Mouse (Mus musculus): ENCODE results near the gene Shisa6.
"Not testable (repeated sequence)": the region's sequence is repeated elsewhere in the genome, so short reads cannot be mapped to it uniquely, and the experiment has no call there.

The Shisa6 gene

DNA sequence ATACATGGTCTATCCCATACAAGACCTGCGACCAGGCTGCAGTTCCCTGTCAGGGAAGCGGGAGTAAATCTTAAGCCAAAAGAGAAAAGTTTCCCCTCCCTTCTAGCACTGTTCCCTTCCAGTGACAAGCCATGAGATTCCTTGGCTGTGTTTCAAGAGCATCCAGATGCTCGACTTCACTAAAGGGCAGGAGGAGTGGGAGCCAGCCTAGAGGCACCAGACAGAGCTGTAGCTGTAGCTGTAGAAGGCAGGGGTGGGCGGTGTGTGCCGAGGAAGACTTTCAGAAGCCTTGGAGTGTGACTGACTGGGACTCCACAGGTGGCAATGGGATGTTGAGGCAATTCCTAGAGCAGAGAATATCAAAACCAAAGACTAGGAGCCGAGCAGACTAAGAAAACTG, 43.3 kb downstream of the Shisa6 start:
- DNase-seq (ENCODE audit: low spot score in 2 of 2), result no peak

DNA sequence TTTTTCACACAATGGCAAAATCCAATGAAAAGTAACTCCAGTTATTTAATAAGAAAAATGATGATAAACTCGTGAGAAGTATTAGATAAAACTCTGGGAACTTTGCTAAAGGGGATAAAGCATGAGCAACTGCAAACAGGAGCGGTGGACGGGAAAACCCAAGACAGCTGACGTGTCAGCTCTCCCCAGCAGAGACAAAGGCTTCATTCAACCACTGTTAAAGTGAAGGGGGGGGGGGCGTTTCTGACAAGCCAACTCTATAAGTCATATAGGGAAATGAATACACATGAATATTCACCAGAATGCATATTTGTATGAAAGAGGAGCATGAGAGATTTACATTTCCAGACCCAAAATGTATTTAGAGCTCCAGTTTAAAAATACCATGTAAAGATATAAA, 83.1 kb downstream of the Shisa6 start:
- DNase-seq (ENCODE audit: low spot score in 2 of 2), result no peak

DNA sequence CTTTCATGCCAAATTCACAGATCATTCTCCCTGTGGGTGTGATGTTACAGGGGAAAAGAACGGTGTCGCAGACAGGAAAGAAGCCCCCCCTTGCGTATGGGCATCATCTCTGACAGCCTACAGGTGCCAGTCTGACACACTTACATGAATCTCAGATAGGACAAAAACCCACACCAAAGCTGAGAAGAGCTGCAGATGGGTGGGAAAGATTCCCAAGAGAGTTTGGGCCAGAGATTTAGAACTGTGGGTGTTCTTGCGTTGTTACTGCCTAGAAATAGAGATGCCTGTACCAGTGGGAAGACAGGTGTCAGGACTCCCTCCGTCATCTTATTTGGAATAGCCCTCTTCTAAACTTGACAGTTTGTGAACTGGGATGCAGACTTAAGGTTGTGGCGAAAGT, 99.6 kb downstream of the Shisa6 start:
- DNase-seq (ENCODE audit: low spot score in 2 of 2), result no peak

DNA sequence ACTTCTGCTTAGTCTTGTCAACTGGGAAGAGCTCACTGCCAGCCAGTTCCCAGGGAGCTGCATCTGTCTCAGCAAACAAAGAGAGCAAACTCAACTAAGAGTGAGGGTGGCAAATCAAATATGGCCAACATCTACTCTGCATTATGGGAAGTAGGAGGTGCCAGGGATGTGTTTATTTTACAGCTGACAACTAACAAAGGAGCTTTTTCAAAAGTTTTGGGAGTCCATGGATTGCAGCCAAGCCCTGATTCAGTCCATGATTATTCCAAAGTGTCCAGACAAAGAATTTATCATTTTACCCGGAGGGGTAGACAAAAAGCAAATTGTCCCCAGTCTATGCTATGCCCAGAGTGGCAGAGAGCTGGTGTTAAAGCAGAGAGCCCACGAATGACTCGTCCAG, 107.5 kb downstream of the Shisa6 start:
- no peak for DNase-seq (ENCODE audit: low spot score in 2 of 2)

GRCm38 (mm10) chr11:66408721-66409120, 117.0 kb downstream of the Shisa6 start:
- not testable (repeated sequence) for DNase-seq (ENCODE audit: low spot score in 2 of 2)

DNA sequence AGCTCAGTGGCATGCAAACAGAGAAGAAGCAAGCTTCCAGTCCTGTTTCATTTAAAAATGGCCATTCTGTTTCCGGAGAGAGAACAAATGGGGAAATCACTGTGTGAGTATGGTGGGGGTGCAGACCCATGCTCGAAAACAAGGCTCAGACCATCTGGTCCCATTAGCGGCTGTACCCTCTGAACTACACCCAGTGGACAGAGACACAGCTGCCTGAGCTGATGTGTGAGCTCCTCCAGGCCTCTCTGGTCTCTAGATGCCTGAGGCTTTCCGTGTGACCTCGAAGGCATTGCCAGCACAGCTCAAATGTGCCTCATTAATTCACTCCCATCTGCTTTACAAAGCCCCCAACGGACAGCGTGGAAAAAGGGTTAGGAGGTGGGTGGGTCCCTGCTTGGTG, 125.7 kb downstream of the Shisa6 start:
- DNase-seq (ENCODE audit: low spot score in 2 of 2), result no peak

DNA sequence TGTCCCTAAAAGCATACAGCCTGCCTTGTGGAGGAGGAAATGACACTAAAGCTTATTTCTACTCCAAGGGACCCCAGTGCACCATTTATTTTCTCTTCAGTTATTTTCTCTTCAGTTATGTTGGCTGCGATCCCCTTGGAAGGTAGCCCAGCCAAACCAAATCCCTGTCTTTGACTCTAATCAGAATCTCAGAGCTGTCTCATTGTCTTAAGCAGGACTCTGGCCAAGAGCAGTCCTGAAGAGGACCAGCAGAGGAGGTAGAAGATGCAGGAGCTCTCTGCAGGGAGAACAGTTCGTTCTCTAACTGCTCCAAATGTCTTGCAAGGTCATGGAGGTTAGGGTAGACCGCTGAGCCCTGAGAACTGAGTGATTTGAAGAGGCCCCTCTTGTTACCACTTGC, 138.2 kb downstream of the Shisa6 start:
- DNase-seq (ENCODE audit: low spot score in 2 of 2), result peak in 1 of 2 experiments; percentile 49

- DNase-seq (ENCODE audit: low spot score in 2 of 2), result no peak
Measured at GRCm38 (mm10) chr11:66371796-66372195, 154.0 kb downstream of the Shisa6 start.

- DNase-seq (ENCODE audit: low spot score in 2 of 2), result no peak
Measured at GRCm38 (mm10) chr11:66369764-66370163, 156.0 kb downstream of the Shisa6 start.

DNA sequence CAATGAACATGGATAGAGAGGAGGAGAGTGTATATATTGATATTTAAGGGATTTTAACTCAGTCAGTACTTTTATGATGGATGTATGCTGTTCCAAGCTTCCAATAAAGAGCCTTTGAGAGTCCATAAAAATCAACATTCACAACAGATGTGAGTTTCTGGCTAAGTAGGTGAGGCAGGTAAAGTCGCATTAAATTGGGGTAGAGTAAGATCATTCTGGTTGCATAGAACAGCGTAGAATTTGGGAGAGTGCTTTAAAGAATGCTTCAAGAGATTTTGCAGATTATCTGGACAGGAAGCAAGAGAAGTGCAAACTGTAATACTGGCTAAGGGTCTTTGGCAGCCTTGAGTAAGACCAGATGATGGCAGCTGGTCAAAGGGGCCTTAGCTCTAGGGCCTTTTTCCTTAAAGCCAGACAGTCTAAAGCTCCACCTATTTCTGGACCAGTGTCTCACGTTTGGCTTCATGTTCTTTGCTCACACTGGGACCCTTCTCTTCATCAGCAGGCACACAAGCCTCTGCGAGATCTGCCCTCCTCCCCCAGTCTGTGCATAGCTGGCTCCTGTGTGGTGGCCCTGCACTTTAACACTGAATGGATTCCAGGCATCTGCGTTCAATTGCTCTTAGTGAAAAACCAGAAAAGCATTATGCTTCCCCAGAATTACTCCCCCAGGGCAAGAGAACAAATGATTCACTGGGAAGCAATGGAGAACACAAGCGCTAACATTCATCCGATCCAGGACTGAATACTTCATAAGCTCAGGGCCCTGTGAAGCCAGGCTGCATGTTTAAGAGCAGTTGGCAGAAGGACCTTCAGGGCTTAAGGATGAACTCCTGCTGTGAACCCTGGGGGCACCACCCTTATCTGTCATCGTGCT, 158.7 kb downstream of the Shisa6 start:
- no peak for DNase-seq (ENCODE audit: low spot score in 2 of 2)

GRCm38 (mm10) chr11:66359811-66360210, 166.0 kb downstream of the Shisa6 start:
- DNase-seq (ENCODE audit: low spot score in 2 of 2), result no peak

DNA sequence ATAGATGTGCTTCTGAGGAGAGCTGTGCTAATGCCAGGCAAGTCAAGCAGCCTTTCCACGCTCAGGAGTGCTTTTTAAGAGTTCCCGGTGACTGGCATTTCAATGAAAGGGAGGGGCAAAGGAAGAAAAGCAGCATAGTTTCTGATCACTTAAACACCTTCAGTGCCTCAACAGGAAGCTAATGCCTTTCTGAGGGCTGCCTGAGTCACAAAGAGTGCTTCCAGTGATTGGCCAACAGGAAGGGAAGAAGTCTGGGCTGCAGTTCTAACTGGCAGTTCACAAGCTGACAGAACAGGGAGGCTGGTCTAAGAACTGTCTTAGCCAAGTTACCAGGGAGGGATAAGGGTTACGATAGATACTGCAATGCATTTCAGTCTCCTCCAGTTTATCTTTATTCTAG, 180.9 kb downstream of the Shisa6 start:
- no peak for DNase-seq (ENCODE audit: low spot score in 2 of 2)

- DNase-seq (ENCODE audit: low spot score in 2 of 2), result no peak
Measured at GRCm38 (mm10) chr11:66336313-66336712, 189.5 kb downstream of the Shisa6 start.

DNA sequence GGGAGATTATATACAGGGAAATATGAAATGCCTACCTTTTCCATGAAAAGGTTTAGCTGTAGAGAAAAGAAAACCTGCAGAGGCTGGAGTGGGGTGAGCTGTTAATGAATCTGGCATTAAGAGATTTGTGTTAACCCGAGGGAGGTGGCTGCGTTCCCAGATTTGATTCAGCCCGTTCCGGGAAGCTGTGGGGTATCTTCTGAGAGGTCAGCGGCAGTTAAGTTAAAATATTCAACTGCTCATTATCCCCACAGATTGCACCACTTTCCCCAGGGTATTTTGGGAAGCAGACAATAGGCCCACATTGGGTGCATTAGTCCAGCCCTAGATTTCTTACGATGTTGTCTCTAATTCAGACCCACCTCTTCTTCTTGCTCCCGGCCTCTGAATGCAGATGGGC, 213.0 kb downstream of the Shisa6 start:
- DNase-seq (ENCODE audit: low spot score in 2 of 2), result no peak

- no peak for DNase-seq (ENCODE audit: low spot score in 2 of 2)
Measured at GRCm38 (mm10) chr11:66304396-66304795, 221.4 kb downstream of the Shisa6 start.

GRCm38 (mm10) chr11:66274707-66275081, 251.1 kb downstream of the Shisa6 start:
- no peak for DNase-seq (ENCODE audit: low spot score in 2 of 2)

DNA sequence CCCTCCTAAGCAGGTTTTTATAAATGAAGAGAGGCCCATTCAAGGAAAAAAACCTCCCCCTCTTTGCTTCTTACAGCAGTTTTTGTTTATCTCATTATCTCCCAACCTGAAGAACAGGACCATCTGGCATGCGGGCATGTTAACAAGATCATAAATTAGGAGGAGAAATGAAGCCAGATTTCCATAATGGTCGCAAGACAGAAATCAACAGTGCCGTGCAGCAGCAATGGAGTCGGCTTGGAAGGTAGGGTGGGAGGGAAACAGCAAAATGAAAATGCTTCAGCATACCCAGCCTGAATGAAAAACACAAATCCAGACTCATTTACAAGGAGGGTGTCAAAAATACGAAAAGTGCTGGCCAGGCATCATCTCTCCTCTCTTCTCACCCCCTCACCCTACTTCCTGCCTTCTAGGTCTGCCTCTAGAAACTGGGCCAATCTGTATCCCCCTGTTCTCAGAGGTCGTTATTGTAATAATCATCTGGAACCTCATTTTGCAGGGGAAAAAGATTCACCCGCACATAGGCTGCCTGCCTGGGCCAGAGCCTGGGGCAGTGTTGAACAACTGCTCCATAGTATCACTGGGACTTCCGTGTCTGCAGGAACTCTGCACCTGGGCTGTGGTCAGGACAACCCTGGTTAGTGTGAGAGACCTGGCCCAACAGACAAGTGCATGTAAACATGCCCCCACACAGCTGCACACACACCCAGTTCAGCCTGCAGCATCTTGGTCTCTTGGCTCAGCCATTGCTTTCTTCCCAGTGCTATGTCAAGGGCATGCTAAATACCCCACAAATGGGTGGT, 251.7 kb downstream of the Shisa6 start:
- DNase-seq (ENCODE audit: low spot score in 2 of 2), result peak in 1 of 2 experiments; percentile 41

DNA sequence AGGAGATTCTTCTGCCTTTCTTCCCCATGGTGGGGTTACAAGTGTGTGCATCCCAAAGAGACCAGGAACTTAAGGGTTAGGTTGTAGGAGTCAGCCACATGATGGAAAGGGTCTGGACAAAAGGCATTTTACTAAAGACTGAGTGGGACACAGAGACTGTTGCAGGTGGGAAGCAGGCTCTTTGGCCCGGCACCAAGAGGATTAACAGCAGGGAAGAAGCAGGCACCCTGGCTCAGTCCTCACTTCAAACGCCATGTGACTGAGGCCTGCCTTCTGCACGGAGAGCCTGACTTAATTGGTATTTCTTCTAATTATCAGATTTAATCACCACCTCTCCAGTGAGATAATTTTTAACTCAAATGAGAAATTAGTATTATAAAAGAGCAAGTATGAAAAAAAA, 258.7 kb downstream of the Shisa6 start:
- peak in 1 of 2 experiments; percentile 45 for DNase-seq (ENCODE audit: low spot score in 2 of 2)

- no peak for DNase-seq (ENCODE audit: low spot score in 2 of 2)
Measured at GRCm38 (mm10) chr11:66265336-66265990, 260.3 kb downstream of the Shisa6 start.

GRCm38 (mm10) chr11:66260205-66260604, 265.6 kb downstream of the Shisa6 start:
- DNase-seq (ENCODE audit: low spot score in 2 of 2), result no peak

DNA sequence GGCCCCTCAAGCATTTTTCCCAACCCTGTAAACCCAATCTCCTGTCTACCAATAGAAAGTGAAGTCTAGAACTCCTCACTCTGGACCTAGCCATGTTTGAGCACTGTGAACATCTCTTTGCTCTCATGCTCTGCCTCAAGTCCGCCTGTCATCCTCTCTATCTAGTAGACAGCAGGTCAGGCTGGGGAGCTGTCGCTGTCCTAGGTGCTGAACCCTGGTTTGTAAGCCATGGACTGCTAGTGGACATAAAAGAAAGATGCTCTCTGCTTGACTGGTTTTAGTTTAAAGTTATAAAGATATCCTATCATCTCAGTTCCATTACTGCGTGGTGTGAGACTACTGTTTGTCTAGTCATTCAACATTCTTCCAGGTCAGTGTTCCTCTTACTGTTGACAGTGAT, 266.9 kb downstream of the Shisa6 start:
- DNase-seq (ENCODE audit: low spot score in 2 of 2), result no peak

GRCm38 (mm10) chr11:66247115-66247514, 278.6 kb downstream of the Shisa6 start:
- DNase-seq (ENCODE audit: low spot score in 2 of 2), result no peak
